Mouse (Mus musculus) forebrain, embryonic 15.5 days (tissue): Measurements from ENCODE around the gene Bcas3. TPM values are rescaled to one million over a fixed set of nuclear protein-coding genes. Genes with fewer than 3 reads are reported as not detected.

Source experiments
- ATAC-seq: fragments of 200-750 bp; cut with Nextera tagmentation; replicated peaks from 2 replicates; pipeline ENCODE4 v1.8.0; 2017; ENCODE audit warnings: mild to moderate bottlenecking, moderate TSS enrichment, moderate library complexity
- H3K27ac ChIP-seq: fragments of 300-500 bp; sonication (generic); replicated peaks from 2 replicates; pipeline ENCODE4 v1.5.1; 2015; ENCODE audit warnings: mild to moderate bottlenecking, inconsistent platforms
- H3K27me3 ChIP-seq: fragments of 300-500 bp; sonication (generic); 2 replicates; pipeline ENCODE4 v1.6.1; 2015; ENCODE audit warnings: inconsistent platforms
- H3K36me3 ChIP-seq: fragments of 300-500 bp; sonication (generic); 2 replicates; pipeline ENCODE4 v1.6.1; 2015; ENCODE audit warnings: mild to moderate bottlenecking, inconsistent platforms
- H3K4me1 ChIP-seq: fragments of 300-500 bp; sonication (generic); 2 replicates; pipeline ENCODE4 v1.6.1; 2015; ENCODE audit warnings: inconsistent platforms
- H3K4me2 ChIP-seq: fragments of 300-500 bp; sonication (generic); replicated peaks from 2 replicates; pipeline ENCODE4 v1.6.1; 2015; ENCODE audit warnings: mild to moderate bottlenecking, inconsistent platforms
- H3K4me3 ChIP-seq: fragments of 300-500 bp; sonication (generic); 2 replicates; pipeline ENCODE4 v1.5.1; 2015; ENCODE audit warnings: mild to moderate bottlenecking, inconsistent platforms
- H3K9ac ChIP-seq: fragments of 300-500 bp; sonication (generic); replicated peaks from 2 replicates; pipeline ENCODE4 v1.6.1; 2015; ENCODE audit warnings: mild to moderate bottlenecking, inconsistent platforms
- H3K9me3 ChIP-seq: fragments of 300-500 bp; sonication (generic); 2 replicates; pipeline ENCODE4 v1.6.1; 2016; ENCODE audit warnings: inconsistent platforms
- WGBS: fragments of 180-500 bp; shearing (Covaris S2); methylation state at CpG from one replicate; pipeline ENCODE4 v1.1.7; 2015; ENCODE audit warnings: mixed read lengths; 5-methylcytosine and 5-hydroxymethylcytosine counted together
- polyA plus RNA-seq: library from polyadenylated mRNA; unstranded; fragments of >200 nt; fragmentation: Nextera tagmentation; extraction: Ambion mirVana; gene quantifications from 2 replicates; pipeline ENCODE4 v1.2.1, GENCODE M21; 2015

Bcas3 gene
- polyA plus RNA-seq, 1 experiment from 2014 or later, result 30.1 TPM

GRCm38 (mm10) chr11:85734317-85735211 is 381.6 kb downstream of the Bcas3 start:
- Histone ChIP-seq H3K4me1 (peaks cover 9% of the 10 kb centered on the region; the same call in 1 of the 2 replicates), H3K27me3 (peaks cover 50% of the 10 kb centered on the region), H3K9ac (no peak overlapping the region), H3K4me2 (no peak overlapping the region), H3K36me3 (no peaks in the 10 kb centered on the region), H3K4me3 (no peak overlapping the region), H3K27ac (no peak overlapping the region), H3K9me3 (no peaks in the 10 kb centered on the region)
- ATAC-seq, result no peak
- WGBS, result 45% methylated on average over 7 of the region's 7 CpGs

- Histone ChIP-seq H3K27ac (no peak overlapping the region), H3K27me3 (peaks cover 56% of the 10 kb centered on the region), H3K9ac (no peak overlapping the region), H3K4me3 (no peak overlapping the region), H3K4me2 (no peak overlapping the region), H3K36me3 (no peaks in the 10 kb centered on the region), H3K9me3 (no peaks in the 10 kb centered on the region), H3K4me1 (peaks cover 15% of the 10 kb centered on the region; the same call in 1 of the 2 replicates)
- WGBS, result 49% methylated on average over 9 of the region's 9 CpGs
- ATAC-seq, result no peak
Measured at GRCm38 (mm10) chr11:85737227-85737626, 384.3 kb downstream of the Bcas3 start.

DNA sequence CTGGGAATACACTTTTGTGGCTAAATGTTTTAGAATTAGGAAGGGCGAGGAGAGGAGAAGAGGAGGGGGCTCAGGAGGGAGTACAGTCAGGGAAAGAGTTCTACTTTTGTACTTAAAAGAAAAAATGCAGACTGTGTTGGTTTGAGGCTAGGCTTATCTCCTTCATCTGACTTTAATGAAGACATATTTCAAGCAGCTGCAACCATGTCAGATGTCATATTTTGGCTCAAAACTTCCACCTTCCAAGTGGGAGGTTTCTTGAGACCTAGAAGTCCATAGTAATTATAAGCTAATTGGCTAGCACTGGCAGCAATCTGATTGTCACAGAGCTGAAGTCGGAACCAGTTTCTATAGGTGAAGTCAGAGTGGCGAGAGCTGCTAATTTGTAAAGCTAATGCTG is 384.9 kb downstream of the Bcas3 start:
- no peak overlapping the region for H3K4me2 ChIP-seq
- H3K4me1 ChIP-seq, result peaks cover 15% of the 10 kb centered on the region; the same call in 1 of the 2 replicates
- no peaks in the 10 kb centered on the region for H3K36me3 ChIP-seq
- 18% methylated on average over 3 of the region's 3 CpGs for WGBS
- H3K4me3 ChIP-seq, result no peak overlapping the region
- peaks cover 51% of the 10 kb centered on the region for H3K27me3 ChIP-seq
- no peak overlapping the region for H3K9ac ChIP-seq
- no peak overlapping the region for H3K27ac ChIP-seq
- ATAC-seq, result no peak
- no peaks in the 10 kb centered on the region for H3K9me3 ChIP-seq

DNA sequence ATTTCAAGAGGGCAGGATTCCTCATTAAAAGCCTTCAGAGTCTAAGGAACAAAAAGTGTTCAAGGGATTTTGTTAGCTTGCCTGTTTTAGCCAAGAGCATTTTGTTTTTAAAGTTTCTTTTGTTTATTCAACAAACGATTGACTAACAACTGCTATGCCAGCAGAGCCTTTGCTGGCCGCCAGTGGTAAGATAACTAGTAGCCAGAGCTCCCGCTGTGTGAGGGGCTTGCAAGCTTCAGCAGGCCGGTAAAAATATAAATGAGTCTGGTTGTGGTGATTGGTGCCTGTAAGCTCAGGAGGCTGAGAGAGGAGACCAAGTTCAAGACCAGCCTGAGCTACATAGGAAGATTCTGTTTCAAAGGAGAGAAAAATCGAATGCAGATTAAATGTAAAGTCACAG is 385.6 kb downstream of the Bcas3 start:
- Histone ChIP-seq H3K4me1 (peaks cover 15% of the 10 kb centered on the region; the same call in 1 of the 2 replicates), H3K36me3 (no peaks in the 10 kb centered on the region), H3K27ac (no peak overlapping the region), H3K4me2 (no peak overlapping the region), H3K9me3 (no peaks in the 10 kb centered on the region), H3K4me3 (no peak overlapping the region), H3K27me3 (peaks cover 46% of the 10 kb centered on the region), H3K9ac (no peak overlapping the region)
- ATAC-seq, result no peak
- WGBS, result 13% methylated on average over 5 of the region's 5 CpGs

DNA sequence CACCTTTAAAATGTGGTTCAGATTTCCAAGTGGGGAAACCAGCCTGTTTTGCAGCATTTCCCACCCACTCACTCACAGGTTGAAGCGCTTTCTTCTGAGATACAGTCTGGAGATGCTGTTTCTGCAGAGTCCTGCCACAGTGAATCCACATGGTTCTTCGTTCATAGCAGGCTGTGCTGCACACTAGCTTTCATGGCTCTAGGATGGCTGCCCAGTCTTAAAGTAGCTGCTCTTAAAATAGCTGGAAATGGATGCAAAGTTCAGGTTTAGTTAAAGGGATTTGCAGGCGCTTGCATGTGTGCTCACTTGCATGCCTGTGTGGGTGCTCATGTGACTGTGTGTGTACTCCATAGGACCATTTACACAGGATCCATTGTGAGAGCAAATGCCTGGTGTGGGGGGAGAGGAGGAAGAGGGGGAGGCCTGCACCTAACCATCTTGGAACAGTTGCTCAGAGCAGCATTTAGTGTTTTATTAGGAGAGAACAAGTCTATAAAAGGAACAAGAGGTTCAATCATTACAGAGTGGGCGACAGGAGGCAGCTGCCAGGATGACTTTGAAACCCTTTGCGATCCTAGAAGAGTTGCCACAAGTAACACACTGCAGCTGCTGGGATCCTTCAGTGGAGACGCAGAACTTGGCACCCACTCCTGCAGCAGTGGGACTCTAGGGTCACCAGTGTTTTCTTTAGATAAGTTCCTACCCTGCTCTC is 386.5 kb downstream of the Bcas3 start:
- H3K27me3 ChIP-seq, result peaks cover 43% of the 10 kb centered on the region

GRCm38 (mm10) chr11:85746373-85746772 is 393.4 kb downstream of the Bcas3 start:
- WGBS, result 72% methylated on average over 7 of the region's 7 CpGs
- H3K9ac ChIP-seq, result no peak overlapping the region

More for the DNA sequence above, 386.5 kb downstream of the Bcas3 start:
- peaks cover 11% of the 10 kb centered on the region; the same call in 1 of the 2 replicates for H3K4me1 ChIP-seq
- H3K27ac ChIP-seq, result no peak overlapping the region
- no peak overlapping the region for H3K4me3 ChIP-seq
- H3K9ac ChIP-seq, result no peak overlapping the region
- no peak overlapping the region for H3K4me2 ChIP-seq
- WGBS, result 34% methylated on average over 6 of the region's 6 CpGs
- no peaks in the 10 kb centered on the region for H3K36me3 ChIP-seq
- ATAC-seq, result no peak
- H3K9me3 ChIP-seq, result no peaks in the 10 kb centered on the region

DNA sequence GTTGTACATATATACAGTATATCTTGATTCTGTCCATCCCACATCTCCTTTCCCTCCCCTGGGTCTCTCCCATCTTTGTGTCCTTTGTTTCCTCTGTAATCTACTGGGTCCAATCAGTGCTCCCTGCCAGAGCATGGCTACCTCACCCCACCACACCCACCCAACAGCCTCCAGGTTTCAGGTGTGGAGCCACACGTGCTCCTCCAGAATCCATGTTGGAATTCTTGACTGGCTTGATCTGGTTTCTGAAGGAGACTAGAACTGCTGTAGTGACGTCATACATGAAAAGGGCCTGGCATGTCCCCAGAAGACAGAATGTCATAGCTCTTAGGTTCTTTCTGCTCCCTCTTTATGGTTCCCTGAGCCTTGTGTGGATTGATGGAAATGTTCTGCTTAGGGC is 395.9 kb downstream of the Bcas3 start:
- Histone ChIP-seq H3K4me1 (no peaks in the 10 kb centered on the region), H3K9me3 (no peaks in the 10 kb centered on the region), H3K4me3 (no peak overlapping the region), H3K36me3 (no peaks in the 10 kb centered on the region), H3K9ac (no peak overlapping the region), H3K27me3 (no peaks in the 10 kb centered on the region), H3K27ac (no peak overlapping the region), H3K4me2 (no peak overlapping the region)
- ATAC-seq, result no peak
- 88% methylated on average over 2 of the region's 2 CpGs for WGBS

More at GRCm38 (mm10) chr11:85746373-85746772, 393.4 kb downstream of the Bcas3 start:
- ATAC-seq, result no peak
- H3K9me3 ChIP-seq, result no peaks in the 10 kb centered on the region
- no peaks in the 10 kb centered on the region for H3K36me3 ChIP-seq
- no peaks in the 10 kb centered on the region for H3K27me3 ChIP-seq
- no peak overlapping the region for H3K4me3 ChIP-seq
- H3K4me2 ChIP-seq, result no peak overlapping the region
- H3K27ac ChIP-seq, result no peak overlapping the region
- H3K4me1 ChIP-seq, result no peaks in the 10 kb centered on the region

DNA sequence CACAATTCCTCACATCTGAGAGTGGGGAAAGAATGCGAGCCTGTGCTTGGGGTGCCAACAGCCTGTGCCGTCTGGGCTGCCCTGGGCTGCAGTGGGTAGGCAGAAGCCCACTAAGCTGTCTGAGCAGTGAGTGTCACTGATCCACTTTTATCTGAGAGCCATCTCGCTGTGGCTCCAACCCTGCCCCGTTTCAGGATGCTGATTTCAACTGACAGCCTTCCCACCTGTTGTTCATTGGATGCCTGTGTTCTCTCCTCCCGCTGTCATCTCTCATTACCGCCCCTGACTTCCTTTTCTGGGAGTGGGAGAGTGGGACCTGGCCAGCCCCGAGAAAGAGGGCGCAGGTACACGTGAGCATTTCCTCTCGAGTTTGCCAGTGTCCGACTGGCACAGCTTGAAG is 398.2 kb downstream of the Bcas3 start:
- H3K27ac ChIP-seq, result no peak overlapping the region

GRCm38 (mm10) chr11:85754631-85755502 is 401.9 kb downstream of the Bcas3 start:
- H3K4me1 ChIP-seq, result 0 out of 2 replicates have a peak, but pooled peaks cover 6% of the 10 kb centered on the region
- H3K4me3 ChIP-seq, result no peak overlapping the region
- no peak for ATAC-seq
- no peaks in the 10 kb centered on the region for H3K9me3 ChIP-seq
- H3K27ac ChIP-seq, result no peak overlapping the region
- no peak overlapping the region for H3K4me2 ChIP-seq
- no peaks in the 10 kb centered on the region for H3K27me3 ChIP-seq
- no peak overlapping the region for H3K9ac ChIP-seq
- WGBS, result 66% methylated on average over 13 of the region's 13 CpGs
- H3K36me3 ChIP-seq, result no peaks in the 10 kb centered on the region

More for the DNA sequence above, 398.2 kb downstream of the Bcas3 start:
- Histone ChIP-seq H3K4me3 (no peak overlapping the region), H3K36me3 (no peaks in the 10 kb centered on the region), H3K9me3 (no peaks in the 10 kb centered on the region), H3K4me1 (0 out of 2 replicates have a peak, but pooled peaks cover 6% of the 10 kb centered on the region), H3K9ac (no peak overlapping the region), H3K4me2 (no peak overlapping the region), H3K27me3 (no peaks in the 10 kb centered on the region)
- 68% methylated on average over 11 of the region's 11 CpGs for WGBS
- no peak for ATAC-seq

GRCm38 (mm10) chr11:85755503-85756044 is 402.6 kb downstream of the Bcas3 start:
- Histone ChIP-seq H3K4me2 (no peak overlapping the region), H3K4me1 (peaks cover 13% of the 10 kb centered on the region), H3K27me3 (no peaks in the 10 kb centered on the region), H3K9ac (no peak overlapping the region), H3K4me3 (no peak overlapping the region), H3K36me3 (no peaks in the 10 kb centered on the region), H3K9me3 (no peaks in the 10 kb centered on the region), H3K27ac (no peak overlapping the region)
- 89% methylated on average over 2 of the region's 2 CpGs for WGBS
- ATAC-seq, result no peak

DNA sequence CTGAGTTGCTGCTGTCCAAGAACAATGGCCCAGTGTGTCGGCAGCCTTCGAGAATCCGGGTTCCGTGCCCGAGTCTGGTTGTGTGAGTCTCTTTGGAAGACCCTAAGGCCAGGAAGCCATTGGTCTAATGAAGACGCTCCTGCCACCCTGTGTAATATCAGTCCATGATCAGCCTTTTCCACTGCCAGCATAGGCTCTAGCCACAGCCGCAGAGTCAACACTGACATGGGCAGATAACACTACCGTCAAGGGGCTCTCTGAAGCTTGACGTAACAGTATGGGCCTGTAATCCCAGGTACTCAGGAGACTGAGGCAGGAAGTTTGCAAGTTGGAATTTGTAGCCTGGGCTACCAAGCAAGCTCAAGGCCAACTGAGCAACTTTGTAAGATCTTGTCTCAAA is 405.9 kb downstream of the Bcas3 start:
- no peaks in the 10 kb centered on the region for H3K9me3 ChIP-seq
- peaks cover 4% of the 10 kb centered on the region for H3K27me3 ChIP-seq
- no peak overlapping the region for H3K4me2 ChIP-seq
- H3K9ac ChIP-seq, result no peak overlapping the region
- no peak overlapping the region for H3K4me3 ChIP-seq
- peaks cover 18% of the 10 kb centered on the region for H3K4me1 ChIP-seq
- H3K27ac ChIP-seq, result no peak overlapping the region
- H3K36me3 ChIP-seq, result no peaks in the 10 kb centered on the region
- WGBS, result 83% methylated on average over 9 of the region's 9 CpGs
- ATAC-seq, result no peak
